Mouse (Mus musculus) activated CD4-positive, CD25-positive, alpha-beta regulatory T cell, adult 4 months (primary cell): ENCODE measurements around the gene Mthfd2. TPM values are rescaled to one million over a fixed set of nuclear protein-coding genes. Genes with fewer than 3 reads are reported as not detected.
"Not testable (repeated sequence)": the region's sequence is repeated elsewhere in the genome, so short reads cannot be mapped to it uniquely, and the experiment has no call there.

ENCODE experiments used
- ATAC-seq: one replicate; pipeline ENCODE4 v1.8.0; 2017
- polyA plus RNA-seq, 2 experiments: library from polyadenylated mRNA; unstranded; fragments of 100-300 nt; shearing (Covaris generic); gene quantifications; one replicate each; pipeline ENCODE4 v1.2.1; 2017

The Mthfd2 gene
- polyA plus RNA-seq = 100 to 1,000 TPM; 124 to 145 TPM

DNA sequence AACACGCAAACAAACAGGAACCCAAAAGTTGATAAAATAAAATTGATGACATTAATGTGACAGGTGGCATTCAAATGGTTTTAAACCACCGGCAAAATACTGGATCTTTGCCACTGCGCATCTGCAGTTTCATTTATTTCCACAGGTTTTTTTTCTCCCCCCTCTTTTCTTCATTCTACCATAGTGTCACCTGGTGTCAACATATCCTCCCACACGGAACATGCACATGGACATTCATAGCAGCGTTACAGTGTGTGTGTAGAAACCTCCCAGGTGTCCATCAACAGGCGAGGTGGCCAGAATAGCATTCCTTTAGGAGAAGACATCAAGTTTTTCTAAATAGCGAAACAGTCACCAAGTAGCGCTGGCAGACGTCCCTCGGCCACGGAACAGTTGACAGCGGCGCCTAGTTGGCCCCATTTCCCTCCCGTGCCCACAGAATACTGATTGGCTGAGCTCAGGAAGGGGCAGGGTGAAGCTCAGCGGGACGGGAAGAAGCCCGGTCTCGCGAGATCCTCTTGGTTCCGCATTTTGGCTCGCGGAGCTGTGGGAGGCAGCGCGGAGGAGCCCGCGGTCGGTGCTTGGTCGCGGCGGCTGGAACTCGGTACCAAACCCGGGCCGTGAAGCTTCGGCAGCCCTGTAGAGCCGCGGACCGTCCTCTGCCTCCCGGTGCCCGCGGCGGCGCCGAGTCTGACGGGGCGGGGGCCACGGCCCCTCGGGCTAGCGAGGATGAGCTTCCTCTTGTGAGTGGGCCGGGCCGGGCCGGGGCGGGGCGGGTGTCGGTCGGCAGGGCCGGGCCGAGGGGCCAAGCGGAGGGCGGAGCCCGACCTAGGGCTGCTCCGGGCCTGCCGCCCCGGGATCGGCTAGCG lies at the start of gene Mthfd2, which contains the start of gene Mob1a:
TSS of gene Mthfd2 (minus strand) at position 384 of the 869 bp plus-strand sequence.
TSS of gene Mob1a (plus strand) at position 492 of the 869 bp plus-strand sequence.
- ATAC-seq = peak; percentile 96

GRCm38 (mm10) chr6:83373704-83374300 lies 48.1 kb upstream of the Mthfd2 start:
- ATAC-seq = no peak

- ATAC-seq = no peak
These were observed 45.6 kb upstream of the Mthfd2 start for GRCm38 (mm10) chr6:83371350-83371749.

GRCm38 (mm10) chr6:83370316-83370965 lies 44.7 kb upstream of the Mthfd2 start:
- no peak for ATAC-seq

DNA sequence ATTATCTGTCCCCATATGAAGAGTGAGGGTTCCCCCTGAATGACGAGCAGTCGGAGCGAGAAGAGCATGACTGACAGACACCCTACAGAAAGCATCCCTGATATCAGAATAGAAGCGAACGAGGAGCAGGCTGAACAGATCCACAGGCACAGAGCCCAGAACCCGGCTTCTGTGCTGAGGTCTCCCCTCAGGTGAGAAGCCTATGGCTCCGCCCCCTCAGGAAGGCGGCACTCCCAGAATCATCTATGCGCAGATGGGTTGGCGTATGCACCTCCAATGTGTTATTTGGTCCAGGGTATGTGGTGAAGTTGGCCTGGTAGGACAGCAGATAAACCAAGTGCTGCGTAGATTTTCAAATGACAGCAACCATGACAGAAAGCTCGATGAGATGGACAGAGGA lies 37.4 kb upstream of the Mthfd2 start:
- ATAC-seq = no peak

DNA sequence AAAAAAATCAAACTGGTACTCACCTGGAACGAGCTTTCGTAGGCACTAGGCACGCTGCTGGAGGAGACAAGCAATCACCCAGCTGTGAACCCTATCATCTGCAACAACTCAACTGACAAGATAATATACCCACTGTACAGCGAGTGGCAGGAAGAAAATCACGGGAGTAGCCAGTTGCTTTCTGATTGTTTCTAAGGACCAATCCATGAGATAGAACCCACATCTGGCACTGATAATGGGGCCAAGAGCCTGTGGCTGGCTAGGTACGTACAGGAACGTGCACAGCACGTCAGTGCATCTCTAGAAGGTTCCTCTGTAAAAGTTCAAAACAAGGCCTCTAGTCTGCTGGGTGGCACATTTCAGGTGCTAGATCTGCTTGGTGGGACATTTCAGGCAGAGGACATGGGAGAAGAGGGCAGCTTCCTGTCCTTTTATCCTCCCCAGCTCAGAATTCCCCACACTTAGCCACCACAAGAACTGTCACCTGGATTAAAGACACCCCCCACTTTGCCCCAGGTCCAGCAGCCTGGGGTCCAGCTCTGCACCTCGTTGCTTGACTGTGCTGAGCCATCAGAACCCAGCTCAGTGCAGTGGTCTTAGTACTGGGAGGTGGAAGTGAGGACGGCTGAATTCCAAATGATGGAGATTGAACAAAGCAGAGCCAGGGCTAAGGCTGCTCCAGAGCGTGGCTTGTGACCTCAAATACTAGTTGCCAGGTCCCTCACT lies 36.0 kb upstream of the Mthfd2 start:
- ATAC-seq = no peak

DNA sequence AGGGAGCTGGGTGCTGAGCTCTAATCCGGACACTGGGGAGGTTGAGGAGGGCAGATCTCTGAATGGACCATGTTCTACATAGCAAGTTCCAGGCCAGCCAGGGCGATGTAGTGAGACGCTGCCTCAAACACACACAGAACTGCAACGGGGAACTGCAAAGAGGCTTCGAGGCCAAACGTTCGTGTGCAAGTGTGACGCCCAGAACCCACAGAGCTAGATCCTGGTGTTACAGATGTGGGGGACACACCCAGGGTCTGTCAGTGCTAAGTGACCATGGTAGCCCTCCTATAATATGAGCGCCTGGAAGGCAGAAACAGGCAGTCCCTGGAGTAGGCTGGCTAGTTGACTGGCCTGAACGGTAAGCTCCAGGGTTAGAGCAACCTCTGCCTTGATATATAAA lies 31.7 kb upstream of the Mthfd2 start:
- no peak for ATAC-seq

- peak; percentile 80 for ATAC-seq
These were observed 30.9 kb upstream of the Mthfd2 start for GRCm38 (mm10) chr6:83356569-83357138.

GRCm38 (mm10) chr6:83354856-83355781 lies 29.4 kb upstream of the Mthfd2 start:
- no peak for ATAC-seq

- ATAC-seq = no peak
These were observed 27.1 kb upstream of the Mthfd2 start for GRCm38 (mm10) chr6:83352666-83353410.

- ATAC-seq = no peak
These were observed 25.9 kb upstream of the Mthfd2 start for GRCm38 (mm10) chr6:83351490-83352160.

DNA sequence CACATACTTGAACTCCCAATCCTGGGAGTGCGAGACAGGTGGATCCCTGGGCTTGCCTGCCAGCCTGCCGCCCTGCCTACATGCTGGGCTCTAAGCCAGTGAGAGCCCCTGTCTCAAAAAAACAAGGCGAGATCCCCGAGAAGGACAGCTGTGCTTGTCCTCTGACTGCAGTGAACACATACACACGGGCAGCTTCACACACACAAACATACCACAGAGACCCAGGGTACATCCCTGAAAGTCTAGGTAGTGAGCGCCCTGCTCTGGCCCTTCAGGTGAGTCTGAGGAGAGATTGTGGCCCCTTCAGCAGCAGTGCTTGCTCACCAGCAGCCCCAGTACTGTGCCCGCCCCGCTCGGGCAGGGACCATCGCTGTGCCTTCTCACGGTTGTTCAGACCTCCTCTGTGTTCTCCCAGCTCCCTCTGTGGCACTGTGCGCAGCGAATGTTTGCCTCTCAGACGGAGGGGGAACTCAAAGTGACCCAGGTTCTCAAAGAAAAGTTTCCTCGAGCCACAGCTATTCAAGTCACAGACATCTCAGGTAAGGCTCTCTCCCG lies 25.2 kb upstream of the Mthfd2 start:
- no peak for ATAC-seq

GRCm38 (mm10) chr6:83350172-83350571 lies 24.5 kb upstream of the Mthfd2 start:
- no peak for ATAC-seq

DNA sequence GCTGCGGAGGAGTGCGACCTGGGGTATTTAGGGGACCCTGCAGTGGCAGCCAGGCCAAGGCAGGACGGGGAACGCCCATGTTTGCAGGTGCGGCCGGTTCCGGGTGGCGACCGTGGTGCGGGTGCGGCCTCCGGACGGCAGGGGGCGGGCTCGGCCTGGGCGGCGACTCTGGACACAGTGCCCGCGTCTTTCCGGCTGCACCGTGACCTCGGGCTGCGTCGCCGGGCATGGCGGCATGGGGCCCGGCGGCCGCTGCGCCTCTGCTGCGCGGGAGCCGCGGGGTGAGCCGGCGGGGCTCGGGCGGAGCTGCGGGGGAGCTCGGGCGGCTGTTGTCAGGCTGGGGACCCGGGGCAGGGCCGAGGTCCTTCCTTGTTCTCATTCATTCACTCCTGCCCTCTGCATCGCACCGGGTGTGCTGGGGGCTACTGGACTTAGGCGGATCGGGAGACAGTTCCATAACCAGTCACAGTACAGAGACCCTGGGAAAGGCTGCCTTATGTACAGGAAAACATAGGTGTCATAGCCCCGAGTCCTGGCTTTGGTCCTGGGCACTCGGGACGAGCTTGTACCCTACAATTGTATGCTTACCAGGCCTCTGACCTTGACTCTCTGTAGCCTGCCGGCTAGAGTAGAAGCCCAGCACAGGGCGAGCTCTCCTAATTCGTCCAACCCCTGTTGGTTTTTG lies 23.7 kb upstream of the Mthfd2 start:
- peak; percentile 93 for ATAC-seq

GRCm38 (mm10) chr6:83348873-83349272 lies 23.2 kb upstream of the Mthfd2 start, which contains the start of gene Bola3:
TSS of gene Bola3 (plus strand) at chr6:83349147.
- no peak for ATAC-seq

DNA sequence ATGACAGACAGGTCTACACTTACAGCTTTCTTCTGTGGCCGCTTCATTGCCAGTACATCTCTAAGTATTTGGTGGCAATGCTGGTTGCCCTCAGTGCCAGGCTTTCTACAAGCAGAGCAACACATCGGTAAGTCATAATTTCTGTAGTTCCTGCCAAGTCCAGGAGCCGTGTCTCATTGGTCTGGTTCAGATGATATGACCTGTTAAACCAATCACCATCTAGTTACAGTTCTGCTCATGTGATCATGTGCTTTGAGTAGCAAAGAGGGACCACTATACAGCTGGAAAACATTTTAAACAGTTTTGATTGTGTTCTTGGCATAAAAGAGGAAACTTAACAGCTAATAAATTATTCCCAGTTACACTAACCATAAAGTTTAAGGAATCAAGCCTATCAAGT lies 22.2 kb upstream of the Mthfd2 start:
- no peak for ATAC-seq

- not testable (repeated sequence) for ATAC-seq
These were observed 19.6 kb upstream of the Mthfd2 start for GRCm38 (mm10) chr6:83345285-83345684.

DNA sequence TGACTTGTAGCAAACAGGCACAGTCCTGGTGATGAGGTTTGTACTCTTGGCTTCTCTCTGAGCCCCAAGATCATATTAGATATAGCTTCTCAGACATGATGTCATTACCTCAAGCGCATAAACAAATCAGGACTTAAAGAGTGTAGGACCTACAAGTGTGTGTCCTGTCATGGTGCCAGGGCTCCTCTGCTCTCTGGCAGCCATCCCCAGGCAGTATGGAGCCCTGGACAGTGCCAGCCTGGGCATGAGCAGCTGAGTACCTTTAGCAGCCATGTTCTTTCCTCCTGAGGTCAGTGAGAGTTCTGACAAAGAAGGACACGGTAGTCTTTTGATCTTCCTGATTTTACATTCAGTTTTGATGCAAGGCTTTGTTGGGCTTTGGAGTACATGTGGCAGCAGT lies 17.2 kb upstream of the Mthfd2 start:
- ATAC-seq = no peak

- ATAC-seq = no peak
These were observed 15.7 kb upstream of the Mthfd2 start for GRCm38 (mm10) chr6:83341387-83341786.
